Mouse (Mus musculus) limb, embryonic 11.5 days (tissue): ENCODE measurements around the gene Ssh2. TPM values are rescaled to one million over a fixed set of nuclear protein-coding genes. Genes with fewer than 3 reads are reported as not detected.

ENCODE experiments used
- ATAC-seq: fragments of 200-750 bp; cut with Nextera tagmentation; 2 replicates; pipeline ENCODE4 v1.8.0; 2017; ENCODE audit warnings: low read depth; ENCODE audit not compliant: insufficient number of reproducible peaks, low FRiP score, low TSS enrichment
- DNase-seq: peaks from one replicate; pipeline ENCODE4 v3.0.0-alpha.2; 2015; ENCODE audit warnings: low spot score
- H3K27ac ChIP-seq: fragments of 300-500 bp; sonication (generic); replicated peaks from 2 replicates; pipeline ENCODE4 v1.5.1; 2014; ENCODE audit warnings: low read depth, mild to moderate bottlenecking, low read length
- H3K27me3 ChIP-seq: fragments of 300-500 bp; sonication (generic); 2 replicates; pipeline ENCODE4 v1.6.1; 2014; ENCODE audit warnings: mild to moderate bottlenecking, low read length, mixed read lengths; ENCODE audit not compliant: control insufficient read depth, insufficient read depth
- H3K36me3 ChIP-seq: fragments of 300-500 bp; sonication (generic); 2 replicates; pipeline ENCODE4 v1.6.1; 2014; ENCODE audit warnings: mild to moderate bottlenecking, low read length, moderate library complexity, mixed read lengths; ENCODE audit not compliant: control insufficient read depth, insufficient read depth
- H3K4me1 ChIP-seq: fragments of 300-500 bp; sonication (generic); 2 replicates; pipeline ENCODE4 v1.6.1; 2014; ENCODE audit warnings: low read length, mixed read lengths; ENCODE audit not compliant: control insufficient read depth, insufficient read depth
- H3K4me2 ChIP-seq: fragments of 300-500 bp; sonication (generic); 2 replicates; pipeline ENCODE4 v1.6.1; 2014; ENCODE audit warnings: low read depth, mild to moderate bottlenecking, moderate library complexity; ENCODE audit not compliant: severe bottlenecking
- H3K4me3 ChIP-seq: fragments of 300-500 bp; sonication (generic); 2 replicates; pipeline ENCODE4 v1.5.1; 2014; ENCODE audit warnings: low read depth, low read length
- H3K9ac ChIP-seq: fragments of 300-500 bp; sonication (generic); 2 replicates; pipeline ENCODE4 v1.6.1; 2014; ENCODE audit warnings: mild to moderate bottlenecking, low read length
- H3K9me3 ChIP-seq: fragments of 300-500 bp; sonication (generic); 2 replicates; pipeline ENCODE4 v1.6.1; 2016; ENCODE audit warnings: low read length; ENCODE audit not compliant: control insufficient read depth
- WGBS: fragments of 180-500 bp; shearing (Covaris S2); extraction: QIAGEN DNeasy Blood & Tissue Kit; methylation state at CpG from one replicate; pipeline ENCODE4 v1.1.7; 2014; 5-methylcytosine and 5-hydroxymethylcytosine counted together
- polyA plus RNA-seq: library from polyadenylated mRNA; unstranded; fragments of >200 nt; fragmentation: Nextera tagmentation; extraction: Ambion mirVana; gene quantifications from 2 replicates; pipeline ENCODE4 v1.2.1, GENCODE M21; 2014

Gene Ssh2
- polyA plus RNA-seq, 1 experiment from 2014 or later, result 9.9 TPM

- ATAC-seq (no peak), DNase-seq (peak; percentile 54)
- peak overlapping the region; percentile 93 for H3K9ac ChIP-seq
- H3K27ac ChIP-seq, result peak overlapping the region; percentile 90
- no peaks in the 10 kb centered on the region for H3K9me3 ChIP-seq
- H3K4me1 ChIP-seq, result peaks cover 43% of the 10 kb centered on the region
- H3K4me2 ChIP-seq, result peak overlapping the region; percentile 96
- H3K27me3 ChIP-seq, result no peaks in the 10 kb centered on the region
- WGBS, result under 1% methylated on average over 17 of the region's 18 CpGs
- H3K4me3 ChIP-seq, result peak overlapping the region; percentile 88
- H3K36me3 ChIP-seq, result no peaks in the 10 kb centered on the region
Observed at GRCm38 (mm10) chr11:77492311-77492871, 276.3 kb downstream of the Ssh2 start.

GRCm38 (mm10) chr11:77492911-77493332 is 276.8 kb downstream of the Ssh2 start:
- Histone ChIP-seq H3K9ac (peak overlapping the region; percentile 93), H3K4me1 (peaks cover 38% of the 10 kb centered on the region), H3K27me3 (no peaks in the 10 kb centered on the region), H3K9me3 (no peaks in the 10 kb centered on the region), H3K4me3 (peak overlapping the region; percentile 88), H3K36me3 (no peaks in the 10 kb centered on the region), H3K27ac (peak overlapping the region; percentile 90), H3K4me2 (peak overlapping the region; percentile 96)
- DNase-seq (peak; percentile 92), ATAC-seq (peak; percentile 46; the same call in 1 of the 2 replicates)
- 0% methylated on average over 27 of the region's 32 CpGs for WGBS

- Histone ChIP-seq H3K4me2 (peak within 1 kb of the TSS; percentile 96), H3K9ac (peak within 1 kb of the TSS; percentile 93), H3K4me3 (peak within 1 kb of the TSS; percentile 88), H3K4me1 (peaks cover 36% of the 10 kb centered on the region), H3K27me3 (no peaks in the 10 kb centered on the region), H3K27ac (peak within 1 kb of the TSS; percentile 90), H3K9me3 (no peaks in the 10 kb centered on the region), H3K36me3 (no peaks in the 10 kb centered on the region; the same call in 1 of the 2 replicates)
- ATAC-seq (no peak), DNase-seq (peak; percentile 60)
- 2% methylated on average over 51 of the region's 74 CpGs for WGBS
Observed at GRCm38 (mm10) chr11:77493512-77494343, 277.6 kb downstream of the Ssh2 start, which contains the start of gene Git1. Gene Git1 (plus strand): TSS chr11:77493562.

- Histone ChIP-seq H3K36me3 (peaks cover under 1% of the 10 kb centered on the region; the same call in 1 of the 2 replicates), H3K4me1 (peaks cover 38% of the 10 kb centered on the region), H3K27ac (no peak overlapping the region), H3K9me3 (no peaks in the 10 kb centered on the region), H3K4me3 (peak overlapping the region; percentile 88), H3K4me2 (peak overlapping the region; percentile 96), H3K27me3 (no peaks in the 10 kb centered on the region), H3K9ac (peak overlapping the region; percentile 93)
- ATAC-seq (no peak), DNase-seq (no peak)
- 33% methylated on average over 4 of the region's 4 CpGs for WGBS
Observed at GRCm38 (mm10) chr11:77494344-77494676, 278.2 kb downstream of the Ssh2 start.

- no peak overlapping the region for H3K27ac ChIP-seq
- H3K9me3 ChIP-seq, result no peaks in the 10 kb centered on the region
- H3K9ac ChIP-seq, result peak overlapping the region; percentile 18; the same call in 1 of the 2 replicates
- H3K4me3 ChIP-seq, result peak overlapping the region; percentile 88; the same call in 1 of the 2 replicates
- no peaks in the 10 kb centered on the region for H3K27me3 ChIP-seq
- ATAC-seq (no peak), DNase-seq (no peak)
- 73% methylated on average over 6 of the region's 6 CpGs for WGBS
- H3K4me2 ChIP-seq, result peak overlapping the region; percentile 96
- H3K36me3 ChIP-seq, result peaks cover 3% of the 10 kb centered on the region; the same call in 1 of the 2 replicates
- H3K4me1 ChIP-seq, result peaks cover 38% of the 10 kb centered on the region
Observed at GRCm38 (mm10) chr11:77494782-77495181, 278.7 kb downstream of the Ssh2 start.

- Histone ChIP-seq H3K9ac (no peak overlapping the region), H3K27me3 (no peaks in the 10 kb centered on the region), H3K27ac (no peak overlapping the region), H3K4me1 (peaks cover 38% of the 10 kb centered on the region), H3K36me3 (peaks cover 5% of the 10 kb centered on the region; the same call in 1 of the 2 replicates), H3K4me3 (no peak overlapping the region), H3K4me2 (no peak overlapping the region), H3K9me3 (no peaks in the 10 kb centered on the region)
- DNase-seq, result no peak
- ATAC-seq, result no peak
Observed at GRCm38 (mm10) chr11:77495507-77495906, 279.4 kb downstream of the Ssh2 start.

GRCm38 (mm10) chr11:77497341-77497756 is 281.3 kb downstream of the Ssh2 start:
- Histone ChIP-seq H3K4me3 (no peak overlapping the region), H3K27me3 (no peaks in the 10 kb centered on the region), H3K4me1 (peaks cover 33% of the 10 kb centered on the region), H3K9ac (peak overlapping the region; percentile 17; the same call in 1 of the 2 replicates), H3K36me3 (peaks cover 5% of the 10 kb centered on the region; the same call in 1 of the 2 replicates), H3K9me3 (no peaks in the 10 kb centered on the region), H3K27ac (peak overlapping the region; percentile 82), H3K4me2 (no peak overlapping the region)
- ATAC-seq (no peak), DNase-seq (peak; percentile 89)
- WGBS, result 7% methylated on average over 6 of the region's 6 CpGs

GRCm38 (mm10) chr11:77497851-77498250 is 281.8 kb downstream of the Ssh2 start:
- H3K9me3 ChIP-seq, result no peaks in the 10 kb centered on the region
- WGBS, result 44% methylated on average over 4 of the region's 4 CpGs
- 0 out of 2 replicates have a peak overlapping the region, but pooled peaks have one; percentile 15 for H3K27ac ChIP-seq
- H3K27me3 ChIP-seq, result no peaks in the 10 kb centered on the region
- ATAC-seq (no peak), DNase-seq (no peak)
- H3K4me2 ChIP-seq, result no peak overlapping the region
- H3K36me3 ChIP-seq, result peaks cover 5% of the 10 kb centered on the region; the same call in 1 of the 2 replicates
- H3K4me1 ChIP-seq, result peaks cover 31% of the 10 kb centered on the region
- no peak overlapping the region for H3K4me3 ChIP-seq
- no peak overlapping the region for H3K9ac ChIP-seq
